Mouse (Mus musculus) bone marrow macrophage, adult 2 months (primary cell): ENCODE measurements around the gene Pitx2. TPM values are rescaled to one million over a fixed set of nuclear protein-coding genes. Genes with fewer than 3 reads are reported as not detected.

Experiments
- H3K27ac ChIP-seq: 2 replicates; pipeline ENCODE4 v1.5.1; 2012; ENCODE audit warnings: low read depth, low read length; ENCODE audit not compliant: insufficient read depth
- H3K4me1 ChIP-seq: 2 replicates; pipeline ENCODE4 v1.6.1; 2012; ENCODE audit warnings: low read length; ENCODE audit not compliant: control insufficient read depth, insufficient read depth
- H3K4me3 ChIP-seq: 2 replicates; pipeline ENCODE4 v1.5.1; 2012; ENCODE audit warnings: mild to moderate bottlenecking, low read length, moderate library complexity; ENCODE audit not compliant: insufficient read depth
- CTCF ChIP-seq: IDR thresholded peaks from 2 replicates; pipeline ENCODE4 v1.5.1; 2012; ENCODE audit warnings: low read depth, mild to moderate bottlenecking, low read length, moderate library complexity
- POLR2A ChIP-seq: IDR thresholded peaks from 2 replicates; pipeline ENCODE4 v1.6.1; 2012; ENCODE audit warnings: mild to moderate bottlenecking, low read depth, low read length, borderline replicate concordance
- polyA plus RNA-seq: library from polyadenylated mRNA; stranded (reverse); fragments of >200 nt; gene quantifications from 2 replicates; pipeline ENCODE4 v1.2.4, GENCODE M21; 2012; ENCODE audit not compliant: missing spikeins, insufficient read depth, insufficient read length

The Pitx2 gene
- polyA plus RNA-seq, 1 experiment: not detected

GRCm38 (mm10) chr3:129222448-129223290, 23.0 kb downstream of the Pitx2 start:
- Histone ChIP-seq H3K4me3 (no peak overlapping the region), H3K27ac (no peak overlapping the region), H3K4me1 (no peaks in the 10 kb centered on the region)
- no peak for TF ChIP-seq CTCF
- no peak for TF ChIP-seq POLR2A

- H3K4me3 ChIP-seq: no peak overlapping the region
- no peaks in the 10 kb centered on the region for H3K4me1 ChIP-seq
- TF ChIP-seq POLR2A (no peak), CTCF (no peak)
- no peak overlapping the region for H3K27ac ChIP-seq
These were observed 23.7 kb downstream of the Pitx2 start for GRCm38 (mm10) chr3:129223401-129223800.

GRCm38 (mm10) chr3:129223964-129224805, 24.5 kb downstream of the Pitx2 start:
- TF ChIP-seq CTCF (no peak), POLR2A (no peak)
- Histone ChIP-seq H3K27ac (no peak overlapping the region), H3K4me1 (no peaks in the 10 kb centered on the region), H3K4me3 (no peak overlapping the region)

DNA sequence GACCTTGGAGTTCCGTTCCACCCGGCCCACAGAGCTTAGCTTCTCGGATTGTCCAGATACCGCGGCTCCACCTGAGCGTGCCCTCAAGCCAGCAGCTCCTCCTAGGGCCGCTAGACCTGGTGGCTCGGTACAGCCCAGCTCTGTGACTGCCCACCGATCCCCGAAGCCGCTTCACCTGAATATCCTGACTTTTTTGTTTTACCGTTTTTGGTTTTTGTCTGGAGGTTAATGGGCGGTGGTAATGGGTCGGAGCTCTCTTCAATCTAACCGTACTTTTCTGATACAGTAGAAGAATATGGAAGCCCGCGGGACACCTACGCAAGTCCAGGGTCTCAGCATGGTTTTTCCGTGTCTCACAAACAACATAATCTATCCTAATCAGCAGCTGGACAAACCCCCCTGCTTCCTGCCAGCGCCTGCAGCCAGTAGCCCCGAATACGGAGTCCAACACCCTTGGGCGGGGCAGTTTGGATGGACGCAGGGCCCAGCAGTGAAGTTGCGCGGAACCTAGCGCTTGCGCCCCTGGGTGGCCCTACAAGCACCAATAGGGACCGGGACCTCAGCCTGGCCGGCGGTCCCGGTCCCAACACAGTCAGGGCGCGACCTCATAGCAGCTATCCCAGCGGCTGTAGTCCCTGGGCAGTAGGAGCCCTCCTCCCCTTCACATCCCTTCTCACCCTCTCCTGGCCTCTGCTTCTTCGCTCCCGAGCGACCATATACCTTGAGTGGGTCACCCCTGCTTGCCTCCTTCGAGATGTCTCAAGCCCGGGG, 25.3 kb downstream of the Pitx2 start:
- no peaks in the 10 kb centered on the region for H3K4me1 ChIP-seq
- no peak overlapping the region for H3K4me3 ChIP-seq
- no peak overlapping the region for H3K27ac ChIP-seq
- TF ChIP-seq POLR2A: no peak
- no peak for TF ChIP-seq CTCF

DNA sequence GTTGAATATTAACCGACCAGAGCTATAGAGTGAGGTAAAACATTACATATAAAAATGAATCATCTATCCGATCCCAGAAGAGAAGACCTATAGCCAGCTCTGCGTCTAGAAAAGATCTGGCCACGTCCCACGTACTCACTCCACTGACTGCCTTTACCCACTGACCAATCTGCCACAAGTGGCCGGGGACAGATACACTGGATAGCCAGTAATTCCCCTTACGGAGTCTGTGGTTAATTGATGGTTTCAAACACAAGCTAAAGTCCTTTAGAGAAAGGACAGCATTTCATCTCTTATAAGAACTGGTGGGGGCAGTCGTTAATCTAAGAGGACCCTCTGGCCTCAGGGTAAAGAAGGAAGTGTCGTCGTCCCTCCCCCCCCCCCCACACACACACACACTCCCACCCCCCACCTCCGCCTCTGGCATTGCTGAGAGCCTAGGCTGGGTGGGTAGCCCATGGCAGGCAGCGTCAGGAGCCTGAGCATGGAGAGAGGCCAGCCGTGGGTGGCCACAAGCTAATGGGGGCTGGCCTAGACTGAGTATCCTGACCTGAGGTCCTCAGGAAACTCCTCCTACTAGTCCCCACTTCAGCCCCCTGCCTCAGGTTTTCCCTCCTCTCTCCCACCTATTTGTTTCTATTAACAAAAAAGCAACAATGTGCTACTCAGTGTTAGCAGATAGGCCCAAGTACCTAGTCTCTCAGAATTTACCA, 26.1 kb downstream of the Pitx2 start:
- TF ChIP-seq CTCF (no peak), POLR2A (no peak)
- Histone ChIP-seq H3K27ac (no peak overlapping the region), H3K4me1 (no peaks in the 10 kb centered on the region), H3K4me3 (no peak overlapping the region)

- no peak for TF ChIP-seq POLR2A
- TF ChIP-seq CTCF: no peak
These were observed 27.0 kb downstream of the Pitx2 start for GRCm38 (mm10) chr3:129226681-129227080.

DNA sequence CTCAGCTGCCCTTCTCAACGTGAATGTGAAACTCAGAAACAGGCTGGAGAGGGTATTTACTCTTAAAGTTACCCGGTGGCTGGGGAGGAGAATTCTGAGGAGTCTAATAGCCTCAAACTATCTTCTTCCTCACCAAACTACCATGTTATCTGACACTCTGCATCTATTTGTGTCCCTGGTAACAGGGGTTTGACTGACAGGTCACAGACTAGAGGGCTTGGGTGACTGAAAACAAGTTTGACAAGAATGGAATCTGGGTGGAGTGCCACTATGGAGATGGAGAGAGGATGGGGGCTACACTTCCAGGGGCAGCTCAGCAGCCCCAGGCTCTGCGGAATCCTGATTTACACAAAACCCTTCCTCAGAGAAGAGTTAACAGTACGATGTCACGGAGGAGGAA, 27.7 kb downstream of the Pitx2 start:
- TF ChIP-seq POLR2A: no peak
- no peak for TF ChIP-seq CTCF
- Histone ChIP-seq H3K4me3 (no peak overlapping the region), H3K27ac (no peak overlapping the region), H3K4me1 (no peaks in the 10 kb centered on the region)

More at GRCm38 (mm10) chr3:129226681-129227080, 27.0 kb downstream of the Pitx2 start:
- Histone ChIP-seq H3K27ac (no peak overlapping the region), H3K4me1 (no peaks in the 10 kb centered on the region), H3K4me3 (no peak overlapping the region)

DNA sequence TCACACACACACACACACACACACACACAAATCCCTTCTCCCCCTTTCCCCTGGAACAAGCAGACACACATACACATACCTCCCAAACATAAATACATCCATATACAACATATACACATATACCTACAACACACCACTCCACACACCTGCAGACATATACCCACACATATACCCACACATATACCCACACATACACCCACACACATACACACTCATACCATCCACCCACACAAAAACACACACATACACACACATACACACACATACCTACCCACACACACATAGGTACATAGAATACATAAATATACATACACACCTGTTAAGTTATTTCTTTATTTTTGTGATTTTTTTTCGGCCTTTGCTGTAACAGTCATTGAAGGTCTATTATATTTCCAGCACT, 38.3 kb downstream of the Pitx2 start:
- no peaks in the 10 kb centered on the region for H3K4me1 ChIP-seq
- no peak overlapping the region for H3K4me3 ChIP-seq
- no peak overlapping the region for H3K27ac ChIP-seq
- no peak for TF ChIP-seq POLR2A
- no peak for TF ChIP-seq CTCF
